Mouse (Mus musculus) 3T3-L1 (cell line): Measurements from ENCODE around the gene Triobp.

ENCODE experiments used
- DNase-seq: peaks from one replicate; pipeline ENCODE4 v3.0.0-alpha.2; 2015; ENCODE audit warnings: low read depth, low spot score

Gene Triobp

GRCm38 (mm10) chr15:78947657-78948056, at the start of gene Triobp:
Gene Triobp, plus strand, starts transcription at chr15:78947724.
- DNase-seq, result peak; percentile 92

- no peak for DNase-seq
Measured at GRCm38 (mm10) chr15:78898507-78899001, 49.0 kb upstream of the Triobp start.

GRCm38 (mm10) chr15:78899409-78899739, 48.1 kb upstream of the Triobp start, which contains the start of gene Gm49510:
Gene Gm49510, plus strand, starts transcription at chr15:78899667.
- DNase-seq, result no peak

- DNase-seq, result peak; percentile 60
Measured at GRCm38 (mm10) chr15:78899740-78900584, 47.6 kb upstream of the Triobp start, which contains the start of gene Sh3bp1. Gene Sh3bp1, plus strand, starts transcription at chr15:78899768.

GRCm38 (mm10) chr15:78900585-78901421, 46.7 kb upstream of the Triobp start:
- peak; percentile 37 for DNase-seq

GRCm38 (mm10) chr15:78901422-78901789, 46.1 kb upstream of the Triobp start:
- DNase-seq, result no peak

- DNase-seq, result peak; percentile 91
Measured at GRCm38 (mm10) chr15:78903243-78903642, 44.3 kb upstream of the Triobp start.

GRCm38 (mm10) chr15:78908399-78908798, 39.1 kb upstream of the Triobp start:
- DNase-seq, result no peak

GRCm38 (mm10) chr15:78908982-78909381, 38.5 kb upstream of the Triobp start:
- DNase-seq, result no peak

GRCm38 (mm10) chr15:78912040-78912439, 35.5 kb upstream of the Triobp start:
- DNase-seq, result peak; percentile 63

GRCm38 (mm10) chr15:78913632-78914090, 33.9 kb upstream of the Triobp start, which contains the start of gene Pdxp:
Gene Pdxp, plus strand, starts transcription at chr15:78913919.
- DNase-seq, result peak; percentile 99

GRCm38 (mm10) chr15:78914091-78914822, 33.3 kb upstream of the Triobp start:
- peak; percentile 30 for DNase-seq

GRCm38 (mm10) chr15:78914823-78915659, 32.5 kb upstream of the Triobp start:
- no peak for DNase-seq

GRCm38 (mm10) chr15:78915660-78916017, 31.9 kb upstream of the Triobp start:
- peak; percentile 87 for DNase-seq

- DNase-seq, result peak; percentile 27
Measured at GRCm38 (mm10) chr15:78916052-78916826, 31.3 kb upstream of the Triobp start.

- DNase-seq, result no peak
Measured at GRCm38 (mm10) chr15:78918126-78918525, 29.4 kb upstream of the Triobp start.

GRCm38 (mm10) chr15:78919914-78920313, 27.6 kb upstream of the Triobp start:
- DNase-seq, result no peak

- no peak for DNase-seq
Measured at GRCm38 (mm10) chr15:78922700-78923099, 24.8 kb upstream of the Triobp start.

- no peak for DNase-seq
Measured at GRCm38 (mm10) chr15:78923585-78923984, 23.9 kb upstream of the Triobp start.

- peak; percentile 66 for DNase-seq
Measured at GRCm38 (mm10) chr15:78925129-78925528, 22.4 kb upstream of the Triobp start.
